Mouse (Mus musculus): ENCODE measurements around the gene Macrod2.

- TF ChIP-seq CTCF (IDR thresholded peaks at IDR 0.05; ENCODE audit: low read depth) (no peak), EP300 (optimal IDR thresholded peaks at IDR 0.05) (no peak)
These were observed 1425.7 kb downstream of the Macrod2 start for GRCm38 (mm10) chr2:141820795-141821194.

Data from stomach, postnatal 0 days (tissue).